Mouse (Mus musculus): ENCODE measurements at regions not wholly inside any gene's neighbourhood (a gene's known extent, or its start where the extent isn't known, plus 50 kb on each side); places are given as distances from the start of the nearest gene placed in this dataset.

DNA sequence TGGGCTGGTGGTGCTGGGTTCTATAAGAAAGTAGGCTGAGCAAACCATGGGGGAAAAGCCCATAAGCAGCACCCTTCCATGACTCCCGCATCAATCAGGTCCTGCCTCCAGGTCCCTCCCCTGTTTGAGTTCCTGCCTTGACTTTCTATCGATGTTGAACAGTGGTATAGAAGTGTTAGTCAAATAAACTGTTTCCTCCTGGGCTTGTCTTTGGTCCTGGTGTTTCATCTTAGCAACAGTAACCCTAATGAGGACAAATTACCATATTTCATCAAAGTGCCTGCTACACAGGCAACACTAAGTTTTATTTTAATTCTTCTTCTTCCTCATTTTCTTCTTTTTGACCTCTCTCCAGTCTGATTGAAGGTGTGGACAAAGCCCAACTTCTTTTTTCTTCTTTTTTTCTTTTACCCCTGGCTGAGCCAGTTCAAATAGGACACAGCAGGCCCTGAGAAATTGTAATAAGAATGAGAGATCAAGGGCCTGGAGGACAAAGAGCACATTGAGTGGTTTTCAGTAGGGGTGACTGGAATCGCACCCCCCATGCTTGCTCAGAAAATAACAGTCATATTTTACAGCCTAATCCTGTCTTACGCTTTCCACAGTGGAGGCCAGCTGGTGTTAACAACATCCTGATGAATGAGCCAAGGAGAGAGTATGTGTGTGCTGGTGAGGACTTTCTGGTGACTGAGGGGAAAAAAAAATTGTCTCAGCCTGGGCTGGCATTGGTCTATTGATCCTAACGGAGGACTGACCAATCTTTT lies 78.1 kb upstream of the Teddm2 start:
- TF ChIP-seq CTCF (IDR thresholded peaks at IDR 0.05) (no peak), EP300 (IDR thresholded peaks at IDR 0.05) (no peak)

Measured in lung, postnatal 0 days (tissue).